Mouse (Mus musculus) stomach, postnatal 0 days (tissue): ENCODE results near the gene Trim16.

Experiments used
- CTCF ChIP-seq: IDR thresholded peaks from 2 replicates; pipeline ENCODE4 v1.5.1; 2016; ENCODE audit warnings: antibody characterized with exemption, low read depth, mild to moderate bottlenecking, moderate library complexity
- EP300 ChIP-seq: optimal IDR thresholded peaks from 2 replicates; pipeline ENCODE3; 2016; ENCODE audit warnings: antibody characterized with exemption

- no peak for TF ChIP-seq EP300
- no peak for TF ChIP-seq CTCF
These were observed 3.4 kb upstream of the Trim16 start for GRCm38 (mm10) chr11:62816591-62816990.
